Mouse (Mus musculus): ENCODE results near the gene Zmiz1. TPM values are rescaled to one million over a fixed set of nuclear protein-coding genes. Genes with fewer than 3 reads are reported as not detected.

The Zmiz1 gene
- polyA plus RNA-seq, 1 experiment from 2014 or later, result 57.4 TPM

GRCm38 (mm10) chr14:25600358-25600757, 141.4 kb downstream of the Zmiz1 start:
- H3K36me3 ChIP-seq (ENCODE audit: control insufficient read depth, insufficient read depth, low read length), result peaks cover 3% of the 10 kb centered on the region; the same call in 1 of the 2 replicates
- ATAC-seq (ENCODE audit: insufficient read depth, low FRiP score, low TSS enrichment) (no peak), DNase-seq (ENCODE audit: low spot score) (no peak)
- 89% methylated on average over 7 of the region's 7 CpGs for WGBS
- H3K9me3 ChIP-seq (ENCODE audit: control insufficient read depth, low read length), result no peaks in the 10 kb centered on the region
- no peak overlapping the region for H3K27ac ChIP-seq (ENCODE audit: low read depth, low read length)
- no peak overlapping the region for H3K4me3 ChIP-seq (ENCODE audit: low read depth, low read length)
- no peak overlapping the region for H3K9ac ChIP-seq (ENCODE audit: low read length)
- peaks cover 28% of the 10 kb centered on the region for H3K4me1 ChIP-seq (ENCODE audit: control insufficient read depth, insufficient read depth, low read length)
- no peaks in the 10 kb centered on the region for H3K27me3 ChIP-seq (ENCODE audit: control insufficient read depth, insufficient read depth, low read length)
- H3K4me2 ChIP-seq (ENCODE audit: low read depth), result no peak overlapping the region

DNA sequence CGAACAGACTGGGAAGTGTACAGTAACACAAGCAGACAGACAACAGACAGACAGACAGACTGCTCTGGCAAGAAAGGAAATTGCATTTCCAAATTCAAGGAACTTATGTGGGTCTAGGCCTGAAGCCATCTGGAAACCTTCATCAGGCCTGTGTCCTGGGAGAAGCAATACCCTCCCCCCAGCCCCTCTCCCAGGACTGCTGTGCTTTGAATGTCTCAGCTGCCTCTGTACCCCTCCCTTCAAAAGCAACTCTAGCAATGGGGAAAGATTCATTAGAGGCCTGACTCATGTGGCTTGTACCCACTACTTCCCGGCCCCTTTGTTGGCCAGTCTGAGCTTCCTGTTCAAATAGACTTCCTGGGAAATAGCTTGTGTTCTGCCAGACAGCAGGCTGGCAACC, 142.0 kb downstream of the Zmiz1 start:
- Histone ChIP-seq H3K27me3 (ENCODE audit: control insufficient read depth, insufficient read depth, low read length) (no peaks in the 10 kb centered on the region), H3K4me2 (ENCODE audit: low read depth) (no peak overlapping the region), H3K9ac (ENCODE audit: low read length) (no peak overlapping the region), H3K9me3 (ENCODE audit: control insufficient read depth, low read length) (no peaks in the 10 kb centered on the region), H3K36me3 (ENCODE audit: control insufficient read depth, insufficient read depth, low read length) (peaks cover 3% of the 10 kb centered on the region; the same call in 1 of the 2 replicates), H3K4me1 (ENCODE audit: control insufficient read depth, insufficient read depth, low read length) (peaks cover 34% of the 10 kb centered on the region), H3K4me3 (ENCODE audit: low read depth, low read length) (no peak overlapping the region), H3K27ac (ENCODE audit: low read depth, low read length) (no peak overlapping the region)
- WGBS, result 65% methylated on average over 2 of the region's 2 CpGs
- no peak for ATAC-seq (ENCODE audit: insufficient read depth, low FRiP score, low TSS enrichment)
- no peak for DNase-seq (ENCODE audit: low spot score)

DNA sequence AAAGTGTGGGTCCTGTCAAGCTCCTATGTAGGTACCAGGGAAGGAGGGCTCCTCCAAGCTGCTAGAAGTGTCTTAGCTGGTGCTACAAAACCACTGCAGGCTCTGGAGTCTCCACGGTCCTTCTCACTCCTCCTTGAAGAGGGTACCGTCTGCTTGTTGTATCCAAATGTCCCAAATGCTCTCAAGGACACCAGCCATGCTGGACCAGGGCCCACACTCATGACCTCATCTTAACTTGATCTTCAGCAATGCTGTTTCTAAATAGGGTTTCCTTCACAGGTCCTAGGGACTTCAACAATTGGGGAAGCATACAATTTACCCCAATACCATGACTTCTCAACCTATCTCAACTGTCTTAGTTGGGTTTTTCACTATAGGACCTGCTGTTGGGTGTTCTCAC, 143.0 kb downstream of the Zmiz1 start:
- Histone ChIP-seq H3K4me1 (ENCODE audit: control insufficient read depth, insufficient read depth, low read length) (peaks cover 43% of the 10 kb centered on the region), H3K36me3 (ENCODE audit: control insufficient read depth, insufficient read depth, low read length) (peaks cover 3% of the 10 kb centered on the region; the same call in 1 of the 2 replicates), H3K27me3 (ENCODE audit: control insufficient read depth, insufficient read depth, low read length) (no peaks in the 10 kb centered on the region), H3K4me2 (ENCODE audit: low read depth) (no peak overlapping the region), H3K4me3 (ENCODE audit: low read depth, low read length) (no peak overlapping the region), H3K9me3 (ENCODE audit: control insufficient read depth, low read length) (no peaks in the 10 kb centered on the region), H3K27ac (ENCODE audit: low read depth, low read length) (no peak overlapping the region), H3K9ac (ENCODE audit: low read length) (no peak overlapping the region)
- 87% methylated on average over 2 of the region's 2 CpGs for WGBS
- ATAC-seq (ENCODE audit: insufficient read depth, low FRiP score, low TSS enrichment) (no peak), DNase-seq (ENCODE audit: low spot score) (no peak)

DNA sequence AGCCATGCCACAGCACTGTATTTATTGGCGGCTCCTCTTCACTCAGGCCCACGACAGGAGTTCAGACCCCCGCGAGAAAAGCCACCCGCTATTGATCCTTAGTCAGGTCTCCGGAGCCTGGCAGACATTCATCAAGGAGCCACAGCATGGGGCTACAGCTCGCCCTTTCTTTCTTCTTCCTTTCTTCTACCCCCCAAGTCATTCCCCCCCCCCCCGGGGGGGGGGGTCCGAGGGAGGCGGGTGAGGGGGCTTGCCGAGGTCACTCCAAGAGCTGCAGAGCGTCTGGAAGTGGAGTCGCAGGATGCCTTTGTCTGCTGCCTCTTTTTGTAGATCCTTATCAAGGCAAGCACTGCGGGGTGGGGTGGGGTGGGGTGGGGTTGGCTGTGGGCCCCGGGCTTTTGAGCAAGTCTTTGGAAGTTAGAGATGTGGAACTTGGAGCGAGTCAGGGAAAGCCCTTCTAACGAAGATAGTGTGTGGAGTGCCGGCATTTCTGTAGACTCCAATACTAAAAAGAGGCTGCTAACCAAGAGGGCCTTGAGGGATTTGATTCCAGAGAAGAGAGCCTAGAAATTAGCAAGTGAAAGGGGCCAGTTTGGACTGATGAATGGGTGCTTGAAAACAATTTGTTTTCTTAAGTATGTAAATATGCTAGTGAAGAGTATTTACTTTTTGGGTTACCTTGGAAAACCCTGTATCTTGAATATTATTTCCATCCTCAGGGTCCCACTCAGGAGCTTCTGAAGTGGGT, 145.6 kb downstream of the Zmiz1 start:
- peak overlapping the region; percentile 1; the same call in 1 of the 2 replicates for H3K9ac ChIP-seq (ENCODE audit: low read length)
- H3K36me3 ChIP-seq (ENCODE audit: control insufficient read depth, insufficient read depth, low read length), result peaks cover 3% of the 10 kb centered on the region; the same call in 1 of the 2 replicates
- 0 out of 2 replicates have a peak, but pooled peaks have one; percentile 14 for ATAC-seq (ENCODE audit: insufficient read depth, low FRiP score, low TSS enrichment)

DNA sequence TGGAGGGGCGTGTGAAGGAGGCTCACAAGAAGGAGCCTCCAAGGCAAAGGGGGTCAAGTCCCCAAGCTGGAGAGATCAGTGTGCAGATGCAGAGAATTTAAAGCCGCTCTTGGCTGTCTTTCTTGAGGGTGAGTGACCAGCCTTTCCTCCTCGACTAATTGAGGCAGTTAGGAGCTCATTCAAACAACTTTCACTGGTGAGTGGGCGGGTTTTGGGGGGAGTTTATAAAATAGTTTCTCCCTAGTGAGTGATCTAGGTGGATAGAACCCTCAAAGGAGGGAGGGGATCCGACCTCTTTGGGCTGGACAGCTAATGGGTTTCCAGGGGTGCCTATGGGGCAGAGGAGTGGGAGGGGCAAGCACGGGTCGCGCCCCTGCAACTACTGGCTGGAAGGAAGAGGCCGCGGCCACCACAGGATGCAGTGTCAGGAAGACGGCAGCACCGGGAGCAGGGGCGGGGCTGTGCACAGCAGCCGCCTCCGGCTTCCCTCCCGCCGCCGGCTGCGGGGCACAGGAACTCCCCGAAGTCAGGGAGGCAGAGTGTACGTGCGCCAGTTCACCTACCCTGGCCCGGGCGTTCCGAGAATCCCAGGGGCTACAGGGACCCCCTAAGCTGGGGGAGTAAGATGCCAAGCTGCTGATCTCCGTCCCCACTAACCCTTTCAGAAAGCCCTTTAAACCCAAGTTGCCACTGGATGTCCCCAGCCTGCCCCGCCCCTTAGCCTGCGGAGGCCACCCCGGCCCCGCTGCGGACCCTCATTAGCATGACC, 147.6 kb downstream of the Zmiz1 start:
- peaks cover 77% of the 10 kb centered on the region for H3K4me1 ChIP-seq (ENCODE audit: control insufficient read depth, insufficient read depth, low read length)
- 0 out of 2 replicates have a peak, but pooled peaks cover 2% of the 10 kb centered on the region for H3K36me3 ChIP-seq (ENCODE audit: control insufficient read depth, insufficient read depth, low read length)
- no peaks in the 10 kb centered on the region for H3K27me3 ChIP-seq (ENCODE audit: control insufficient read depth, insufficient read depth, low read length)
- WGBS, result under 1% methylated on average over 31 of the region's 31 CpGs
- ATAC-seq (ENCODE audit: insufficient read depth, low FRiP score, low TSS enrichment) (peak; percentile 36), DNase-seq (ENCODE audit: low spot score) (peak; percentile 78)
- peak overlapping the region; percentile 99 for H3K9ac ChIP-seq (ENCODE audit: low read length)
- peak overlapping the region; percentile 99 for H3K27ac ChIP-seq (ENCODE audit: low read depth, low read length)
- H3K4me3 ChIP-seq (ENCODE audit: low read depth, low read length), result peak overlapping the region; percentile 82
- no peaks in the 10 kb centered on the region for H3K9me3 ChIP-seq (ENCODE audit: control insufficient read depth, low read length)
- peak overlapping the region; percentile 94 for H3K4me2 ChIP-seq (ENCODE audit: low read depth)

More for the DNA sequence above, 145.6 kb downstream of the Zmiz1 start:
- 4% methylated on average over 18 of the region's 18 CpGs for WGBS
- Histone ChIP-seq H3K27ac (ENCODE audit: low read depth, low read length) (peak overlapping the region; percentile 67), H3K4me3 (ENCODE audit: low read depth, low read length) (no peak overlapping the region), H3K9me3 (ENCODE audit: control insufficient read depth, low read length) (no peaks in the 10 kb centered on the region), H3K4me2 (ENCODE audit: low read depth) (peak overlapping the region; percentile 25), H3K27me3 (ENCODE audit: control insufficient read depth, insufficient read depth, low read length) (no peaks in the 10 kb centered on the region), H3K4me1 (ENCODE audit: control insufficient read depth, insufficient read depth, low read length) (peaks cover 58% of the 10 kb centered on the region)
- DNase-seq (ENCODE audit: low spot score), result peak; percentile 81

DNA sequence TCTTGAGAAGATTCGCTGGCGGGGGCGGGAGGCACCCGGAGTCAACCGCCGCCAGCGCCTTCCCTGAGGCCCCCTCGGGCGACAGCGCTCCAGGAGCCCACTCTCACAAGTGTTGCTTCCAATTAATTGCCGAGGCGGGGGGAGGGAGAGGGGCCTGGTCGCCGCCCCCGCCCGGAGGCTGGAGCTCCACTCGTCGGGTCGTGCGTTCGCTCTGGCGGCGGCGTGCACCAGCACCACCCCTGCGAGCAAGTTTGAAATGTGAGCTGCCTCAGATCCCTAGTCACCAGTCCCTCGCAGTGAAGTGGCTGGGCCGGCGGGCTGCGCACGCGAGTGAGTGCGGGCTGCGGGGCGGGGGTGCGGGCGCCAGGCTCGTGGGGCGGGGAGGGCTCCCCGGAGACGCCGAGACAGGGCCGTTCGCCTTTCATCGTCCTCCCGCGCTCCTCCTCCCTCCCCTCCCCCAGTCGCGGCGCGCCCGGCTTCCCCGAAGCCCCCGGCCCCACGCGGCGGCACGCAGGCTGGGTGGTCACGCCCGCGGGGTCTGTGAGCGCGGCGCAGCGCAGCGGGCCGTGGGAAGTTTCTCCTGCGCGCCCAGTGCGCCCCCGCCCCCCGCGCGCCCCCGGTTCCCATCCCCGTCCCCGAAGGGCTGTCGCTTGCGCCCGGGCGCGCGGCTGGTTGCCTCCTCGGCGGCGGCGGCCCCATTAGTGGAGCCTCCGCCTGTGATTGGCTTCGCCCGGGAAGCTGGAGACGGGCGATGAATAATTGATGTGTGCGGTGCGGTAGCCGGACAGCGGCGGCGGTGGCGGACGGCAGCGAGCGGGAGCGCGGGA, 148.4 kb downstream of the Zmiz1 start:
- WGBS, result under 1% methylated on average over 75 of the region's 103 CpGs
- Histone ChIP-seq H3K4me2 (ENCODE audit: low read depth) (peak overlapping the region; percentile 94), H3K36me3 (ENCODE audit: control insufficient read depth, insufficient read depth, low read length) (0 out of 2 replicates have a peak, but pooled peaks cover 2% of the 10 kb centered on the region), H3K9ac (ENCODE audit: low read length) (peak overlapping the region; percentile 99), H3K9me3 (ENCODE audit: control insufficient read depth, low read length) (no peaks in the 10 kb centered on the region), H3K4me3 (ENCODE audit: low read depth, low read length) (peak overlapping the region; percentile 82), H3K27ac (ENCODE audit: low read depth, low read length) (peak overlapping the region; percentile 99), H3K27me3 (ENCODE audit: control insufficient read depth, insufficient read depth, low read length) (no peaks in the 10 kb centered on the region), H3K4me1 (ENCODE audit: control insufficient read depth, insufficient read depth, low read length) (peaks cover 76% of the 10 kb centered on the region)
- peak; percentile 62 for ATAC-seq (ENCODE audit: insufficient read depth, low FRiP score, low TSS enrichment)
- DNase-seq (ENCODE audit: low spot score), result peak; percentile 85

DNA sequence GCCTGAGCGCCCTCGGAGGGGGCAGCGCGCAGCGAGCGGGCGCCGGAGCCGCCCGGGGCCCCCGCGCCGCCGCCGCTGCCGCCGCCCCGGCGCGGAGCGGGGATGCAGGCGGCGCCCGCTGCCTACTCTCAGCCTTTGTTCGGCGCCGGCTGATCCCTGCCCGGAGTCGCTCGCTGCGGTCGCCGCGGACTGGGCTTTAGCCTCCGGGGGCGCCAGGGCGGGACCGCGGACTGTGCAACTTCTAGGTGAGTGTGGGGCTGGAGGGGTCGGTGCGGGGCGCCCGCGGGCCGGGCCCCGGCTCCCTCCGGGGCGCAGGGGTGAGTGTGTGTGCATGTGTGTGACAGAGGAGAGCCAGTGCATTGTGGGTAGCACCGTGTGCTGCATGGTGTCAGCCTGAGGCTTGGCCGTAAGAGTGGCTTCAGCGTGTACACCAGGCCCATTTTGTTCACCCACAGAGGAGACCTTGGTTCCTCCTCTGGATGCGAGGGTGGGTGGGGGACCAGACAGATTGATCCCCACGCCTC, 149.0 kb downstream of the Zmiz1 start:
- peak overlapping the region; percentile 99 for H3K9ac ChIP-seq (ENCODE audit: low read length)
- H3K9me3 ChIP-seq (ENCODE audit: control insufficient read depth, low read length), result no peaks in the 10 kb centered on the region
- H3K27ac ChIP-seq (ENCODE audit: low read depth, low read length), result peak overlapping the region; percentile 99
- no peaks in the 10 kb centered on the region for H3K27me3 ChIP-seq (ENCODE audit: control insufficient read depth, insufficient read depth, low read length)
- 0 out of 2 replicates have a peak, but pooled peaks cover 2% of the 10 kb centered on the region for H3K36me3 ChIP-seq (ENCODE audit: control insufficient read depth, insufficient read depth, low read length)
- H3K4me2 ChIP-seq (ENCODE audit: low read depth), result peak overlapping the region; percentile 94
- peaks cover 72% of the 10 kb centered on the region for H3K4me1 ChIP-seq (ENCODE audit: control insufficient read depth, insufficient read depth, low read length)
- WGBS, result under 1% methylated on average over 34 of the region's 53 CpGs
- H3K4me3 ChIP-seq (ENCODE audit: low read depth, low read length), result peak overlapping the region; percentile 82
- ATAC-seq (ENCODE audit: insufficient read depth, low FRiP score, low TSS enrichment), result peak; percentile 66
- peak; percentile 74 for DNase-seq (ENCODE audit: low spot score)

DNA sequence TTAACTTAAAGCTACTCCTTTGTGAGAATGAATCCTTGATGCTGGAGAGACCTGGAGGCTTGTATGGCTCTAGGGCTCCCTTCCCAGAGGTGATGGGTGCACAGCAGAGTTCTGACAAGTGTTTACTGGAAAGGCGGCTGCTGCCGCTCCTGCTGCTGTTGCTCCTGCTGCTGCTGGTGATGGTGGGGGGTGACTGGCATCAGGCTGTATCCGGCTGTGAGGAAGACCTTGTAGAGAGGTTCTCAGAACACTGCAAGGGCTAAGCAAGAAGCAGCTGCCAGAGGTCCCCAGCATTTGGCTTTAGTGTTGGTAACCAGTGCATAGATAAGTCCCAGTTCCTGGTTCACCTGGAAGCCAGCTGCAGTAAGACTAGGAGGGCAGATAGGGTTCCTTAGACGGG, 149.6 kb downstream of the Zmiz1 start:
- WGBS, result 8% methylated on average over 4 of the region's 4 CpGs
- no peak for ATAC-seq (ENCODE audit: insufficient read depth, low FRiP score, low TSS enrichment)
- H3K27ac ChIP-seq (ENCODE audit: low read depth, low read length), result peak overlapping the region; percentile 99
- 0 out of 2 replicates have a peak, but pooled peaks cover 2% of the 10 kb centered on the region for H3K36me3 ChIP-seq (ENCODE audit: control insufficient read depth, insufficient read depth, low read length)
- peak overlapping the region; percentile 94 for H3K4me2 ChIP-seq (ENCODE audit: low read depth)
- H3K4me1 ChIP-seq (ENCODE audit: control insufficient read depth, insufficient read depth, low read length), result peaks cover 66% of the 10 kb centered on the region
- H3K4me3 ChIP-seq (ENCODE audit: low read depth, low read length), result peak overlapping the region; percentile 82
- DNase-seq (ENCODE audit: low spot score), result no peak
- no peaks in the 10 kb centered on the region for H3K9me3 ChIP-seq (ENCODE audit: control insufficient read depth, low read length)
- no peaks in the 10 kb centered on the region for H3K27me3 ChIP-seq (ENCODE audit: control insufficient read depth, insufficient read depth, low read length)
- peak overlapping the region; percentile 99 for H3K9ac ChIP-seq (ENCODE audit: low read length)

All from neural tube, embryonic 11.5 days (tissue).